Mouse (Mus musculus): ENCODE measurements around the gene Depdc5. TPM values are rescaled to one million over a fixed set of nuclear protein-coding genes. Genes with fewer than 3 reads are reported as not detected.

Depdc5 gene
- total RNA-seq, 2 experiments from 2014 or later = 21.5 to 22.0 TPM

DNA sequence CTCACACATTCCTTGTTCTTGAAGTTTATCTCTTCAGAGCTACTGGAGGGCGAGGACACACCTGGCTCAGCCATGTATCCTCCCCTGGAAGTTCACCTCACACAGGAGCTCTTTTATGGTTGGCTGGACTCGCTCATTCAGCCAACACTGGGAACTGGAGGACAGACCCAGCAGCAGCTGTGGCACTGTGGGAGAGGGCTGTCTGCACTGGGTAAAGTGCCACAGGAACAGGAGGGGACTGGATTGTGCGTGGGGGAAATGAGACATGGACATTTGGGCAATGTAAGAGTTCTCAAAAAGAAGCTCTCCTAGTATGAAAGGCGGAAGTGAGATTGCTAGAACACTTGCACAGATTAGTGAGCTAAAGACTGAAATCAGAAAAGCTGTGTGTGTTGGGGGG, 132.3 kb downstream of the Depdc5 start:
- intact Hi-C loops (cut with DNase I) = no loop called here
- DNase-seq = no peak

DNA sequence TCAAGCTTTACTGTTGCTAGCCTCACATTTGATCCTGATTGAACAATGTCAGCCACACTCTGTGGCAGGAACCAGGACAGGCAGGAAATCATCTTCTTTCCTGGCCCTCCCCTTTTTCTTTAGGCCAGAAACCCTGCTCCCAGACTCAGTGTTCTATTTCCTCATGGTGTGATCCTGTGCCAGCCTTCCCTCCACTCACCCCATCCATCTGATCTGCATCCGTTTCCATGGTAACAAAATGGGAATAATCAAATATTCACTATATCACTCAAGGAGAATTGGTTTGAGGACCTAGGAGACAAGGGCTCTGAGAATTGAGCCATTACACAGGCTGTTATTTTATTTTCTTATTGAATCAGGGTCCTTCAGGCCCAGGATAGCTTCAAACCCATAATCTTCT, 133.1 kb downstream of the Depdc5 start:
- DNase-seq = no peak
- intact Hi-C loops (cut with DNase I) = no loop called here

GRCm38 (mm10) chr5:32997686-32998085, 134.2 kb downstream of the Depdc5 start:
- intact Hi-C loops (cut with DNase I) = no loop called here
- DNase-seq = peak in 1 of 2 experiments; percentile 26

DNA sequence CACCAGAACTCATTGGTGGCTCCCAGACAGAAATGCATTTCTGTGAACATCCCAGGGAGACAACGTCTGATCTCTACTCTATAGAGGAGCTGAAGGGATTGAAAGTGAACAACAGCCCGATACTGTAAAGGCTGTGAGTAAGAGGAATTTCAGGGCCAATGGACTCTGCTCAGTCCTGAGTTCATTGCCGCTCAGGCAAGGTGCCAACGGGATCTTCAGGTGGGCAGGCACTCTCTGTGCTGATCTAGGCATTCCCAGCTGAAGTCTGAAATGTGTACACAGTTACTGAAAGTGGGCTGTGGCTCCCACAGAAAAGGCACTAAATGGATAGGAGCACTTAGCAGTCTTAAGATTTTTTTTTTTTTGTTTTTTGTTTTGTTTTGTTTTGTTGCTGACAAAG, 135.3 kb downstream of the Depdc5 start:
- intact Hi-C loops (cut with DNase I) = no loop called here
- no peak for DNase-seq

- intact Hi-C loops (cut with DNase I) = no loop called here
- DNase-seq = no peak
These were observed 137.6 kb downstream of the Depdc5 start for GRCm38 (mm10) chr5:33001111-33001510.

DNA sequence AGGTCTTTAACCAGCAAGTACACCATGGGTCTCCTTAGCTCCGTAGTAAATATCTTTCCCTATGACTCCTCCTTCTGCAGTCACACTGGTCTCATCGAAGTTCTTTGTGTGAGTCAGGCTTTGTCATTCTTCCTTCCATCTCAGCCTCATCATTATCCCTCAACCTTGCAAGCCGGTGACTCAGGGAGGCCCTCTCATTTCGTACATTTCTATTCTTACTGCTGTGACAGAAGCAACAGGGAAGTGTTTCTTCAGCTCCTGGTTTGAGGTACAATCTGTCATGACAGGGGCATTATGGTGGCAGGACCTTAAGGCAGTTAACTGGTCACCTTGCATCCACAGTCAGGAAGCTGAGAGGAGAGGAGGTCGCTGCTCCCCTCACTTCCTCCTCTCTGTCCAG, 139.3 kb downstream of the Depdc5 start:
- no peak for DNase-seq
- intact Hi-C loops (cut with DNase I) = no loop called here

- no peak for DNase-seq
- intact Hi-C loops (cut with DNase I) = no loop called here
These were observed 140.0 kb downstream of the Depdc5 start for GRCm38 (mm10) chr5:33003500-33003899.

DNA sequence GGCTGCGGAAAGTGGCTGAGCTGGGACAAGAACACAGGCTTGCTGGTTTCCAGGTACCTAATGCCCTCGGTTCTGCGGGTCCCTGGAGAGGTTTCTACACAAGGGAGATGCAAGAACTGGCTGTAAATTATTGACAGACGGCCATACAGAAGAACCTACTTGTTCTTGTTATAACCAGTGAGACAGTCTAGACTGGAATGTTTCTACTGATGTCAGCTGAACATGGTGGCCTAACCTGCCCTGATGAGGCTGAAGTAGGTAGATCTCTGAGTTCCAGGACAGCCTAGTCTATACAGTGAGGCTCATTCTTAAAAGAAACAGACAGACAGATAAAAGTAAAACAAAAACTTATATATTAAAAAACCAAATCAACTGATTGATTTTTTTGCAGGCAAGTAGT, 140.6 kb downstream of the Depdc5 start:
- no peak for DNase-seq
- intact Hi-C loops (cut with DNase I) = no loop called here

DNA sequence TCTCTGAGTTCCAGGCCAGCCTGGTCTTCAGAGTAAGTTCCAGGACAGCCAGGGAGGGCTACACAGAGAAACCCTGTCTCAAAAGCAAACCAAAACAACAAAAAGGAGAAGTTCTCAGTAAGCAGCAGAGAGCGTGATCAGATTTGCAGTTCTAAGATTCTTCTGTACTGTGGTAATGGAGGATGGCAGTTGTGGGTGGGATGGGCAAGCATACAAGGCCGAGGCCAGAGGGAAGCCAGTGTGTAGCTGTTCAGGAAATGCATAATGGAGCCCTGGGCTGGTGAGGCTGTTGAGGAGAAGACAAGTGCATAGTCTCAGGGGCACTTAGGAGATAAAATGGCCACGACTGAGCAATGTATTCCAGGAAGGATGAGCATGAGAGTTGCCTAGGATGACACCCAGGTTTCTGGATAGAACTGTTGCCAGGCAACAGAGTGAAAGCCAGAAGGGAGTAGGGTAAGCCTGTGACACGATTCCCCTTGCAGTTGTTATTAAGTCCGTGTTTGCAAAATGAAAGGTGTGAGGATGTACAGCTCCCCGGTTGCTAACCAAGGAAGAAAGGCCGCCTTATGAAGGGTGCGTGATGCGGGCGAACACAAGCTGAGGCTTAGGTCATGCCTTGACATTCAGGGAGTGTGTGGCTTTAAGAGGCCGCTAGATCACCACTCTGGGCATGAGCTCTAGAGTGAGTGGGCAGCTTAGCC, 142.1 kb downstream of the Depdc5 start:
- intact Hi-C loops (cut with DNase I) = no loop called here
- DNase-seq = no peak

GRCm38 (mm10) chr5:33006670-33007069, 143.2 kb downstream of the Depdc5 start:
- DNase-seq = no peak
- intact Hi-C loops (cut with DNase I) = no loop called here

GRCm38 (mm10) chr5:33007371-33007770, 143.9 kb downstream of the Depdc5 start:
- intact Hi-C loops (cut with DNase I) = no loop called here

GRCm38 (mm10) chr5:33009301-33009700, 145.8 kb downstream of the Depdc5 start:
- intact Hi-C loops (cut with DNase I) = no loop called here
- no peak for DNase-seq

More at GRCm38 (mm10) chr5:33007371-33007770, 143.9 kb downstream of the Depdc5 start:
- no peak for DNase-seq

DNA sequence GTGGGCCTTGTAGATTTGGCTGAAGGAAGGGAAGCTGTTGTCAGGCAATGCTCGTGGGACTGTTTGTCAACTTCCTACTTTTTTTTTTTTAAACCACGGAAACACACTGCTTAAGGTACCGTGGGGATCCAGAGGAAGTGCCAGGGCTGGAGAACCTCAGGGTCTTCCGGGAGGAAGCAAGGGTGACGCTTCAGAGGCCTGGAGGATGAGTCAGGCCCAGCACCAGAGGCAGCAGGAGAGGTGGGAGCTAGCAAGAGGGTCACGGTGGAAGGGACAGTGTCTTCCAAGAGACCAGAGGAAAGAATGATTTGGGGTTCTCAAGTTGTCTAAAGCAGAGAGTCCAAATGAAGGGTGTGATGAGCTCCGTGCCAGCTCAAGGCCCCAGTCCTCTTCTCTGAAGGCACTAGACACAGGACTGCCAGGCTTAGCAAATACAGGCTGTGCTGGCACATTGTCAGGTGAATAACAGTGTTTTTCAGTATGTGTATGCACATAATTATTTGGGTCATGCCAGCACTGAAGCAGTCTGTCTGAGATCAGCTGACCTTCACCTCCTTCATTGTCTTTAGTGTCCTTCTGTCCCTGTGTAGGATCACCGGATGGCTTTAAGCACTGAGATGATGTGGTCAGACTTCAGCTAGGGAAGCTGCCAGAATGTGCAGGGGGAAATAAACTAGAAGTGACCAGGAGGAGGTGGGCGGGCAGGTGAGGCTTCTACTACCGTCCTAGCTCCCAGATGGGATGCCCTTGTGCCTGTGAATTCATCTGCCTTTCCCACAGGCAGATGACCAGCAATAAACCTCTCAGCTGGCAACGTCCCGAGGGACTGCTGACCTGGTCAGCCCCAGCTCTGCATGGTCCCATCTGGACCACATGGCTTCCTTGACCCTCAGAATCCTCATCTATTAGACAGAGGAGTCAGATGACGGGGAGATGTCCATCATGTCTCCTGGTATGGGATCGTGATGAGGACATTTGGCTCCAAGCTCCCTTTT, 146.6 kb downstream of the Depdc5 start:
- DNase-seq = peak in 1 of 2 experiments; percentile 27
- intact Hi-C loops (cut with DNase I) = no loop called here

DNA sequence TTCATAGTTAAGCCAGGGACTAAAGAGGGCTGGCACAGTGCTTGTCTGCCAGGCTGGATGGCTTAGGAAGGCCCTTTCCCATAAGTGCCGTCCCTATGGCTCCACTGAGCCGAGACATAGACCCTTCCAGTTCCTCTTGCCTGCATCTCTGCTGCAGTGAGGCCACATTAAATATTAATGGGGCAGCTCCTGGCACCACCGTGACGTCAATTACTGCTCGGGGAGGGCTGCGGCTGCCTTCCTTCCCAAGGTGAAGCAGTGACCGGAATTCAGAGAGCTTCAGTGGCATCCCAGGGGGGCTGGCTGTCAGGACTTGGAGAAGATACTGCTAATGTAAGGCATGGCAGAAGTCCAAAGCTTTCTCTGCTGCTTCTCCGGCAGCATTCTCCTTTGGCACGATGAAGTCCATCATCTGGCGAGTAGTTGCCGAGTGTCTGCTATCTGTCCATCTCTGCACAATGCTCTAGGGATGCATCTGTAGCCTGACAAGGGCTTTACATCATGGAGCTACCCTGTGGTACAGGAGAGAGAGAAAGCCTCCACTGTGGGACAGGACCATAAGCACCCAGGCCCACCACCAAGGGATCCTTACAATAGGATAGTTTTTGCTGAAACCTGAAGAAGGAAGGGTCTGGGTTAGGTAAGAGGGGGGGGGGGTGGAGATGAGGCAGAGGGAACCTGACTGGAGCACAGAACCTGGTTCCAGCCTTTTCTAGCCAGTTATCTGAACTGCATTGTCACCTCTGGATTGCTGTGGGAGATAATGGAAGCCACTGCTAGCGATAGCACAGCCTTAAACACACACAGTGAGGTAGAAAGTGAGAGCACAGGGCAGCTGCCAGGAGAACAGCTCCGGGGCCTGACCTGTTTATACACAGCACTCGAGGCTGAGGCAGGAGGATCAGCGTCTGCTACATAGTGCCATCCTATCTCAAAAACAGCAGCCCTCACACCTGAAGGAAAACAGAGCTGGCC, 147.9 kb downstream of the Depdc5 start:
- no peak for DNase-seq
- intact Hi-C loops (cut with DNase I) = no loop called here

GRCm38 (mm10) chr5:33014096-33014495, 150.6 kb downstream of the Depdc5 start:
- intact Hi-C loops (cut with DNase I) = no loop called here
- no peak for DNase-seq

GRCm38 (mm10) chr5:33015579-33015978, 152.1 kb downstream of the Depdc5 start:
- intact Hi-C loops (cut with DNase I) = loop anchor here (5.0 kb wide), 1 partner anchor 153 kb away; the partner anchor contains the start of gene Depdc5
- no peak for DNase-seq

DNA sequence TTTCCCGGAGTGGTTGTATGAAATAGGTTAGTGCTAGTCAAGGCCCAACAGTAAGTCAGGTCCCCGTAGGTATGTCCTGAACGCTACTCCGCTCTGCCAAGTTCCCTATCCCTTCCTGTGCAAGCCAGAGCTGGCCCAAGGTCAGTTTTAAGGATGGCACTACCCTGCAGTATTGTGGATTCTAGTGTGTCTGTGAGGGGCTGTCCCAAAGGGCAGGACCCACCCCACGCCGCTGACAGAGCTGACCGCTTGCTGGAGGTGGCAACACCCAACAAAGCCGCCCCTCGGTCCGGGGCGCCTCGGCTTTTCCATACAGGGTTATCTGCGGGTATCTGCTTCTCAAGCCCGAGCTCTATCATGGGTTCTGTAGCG, 154.7 kb downstream of the Depdc5 start:
- DNase-seq = no peak
- intact Hi-C loops (cut with DNase I) = loop anchor here (1.0 to 5.0 kb wide), 2 partner anchors 25 to 156 kb away; partner anchors contain the start of gene Depdc5

DNA sequence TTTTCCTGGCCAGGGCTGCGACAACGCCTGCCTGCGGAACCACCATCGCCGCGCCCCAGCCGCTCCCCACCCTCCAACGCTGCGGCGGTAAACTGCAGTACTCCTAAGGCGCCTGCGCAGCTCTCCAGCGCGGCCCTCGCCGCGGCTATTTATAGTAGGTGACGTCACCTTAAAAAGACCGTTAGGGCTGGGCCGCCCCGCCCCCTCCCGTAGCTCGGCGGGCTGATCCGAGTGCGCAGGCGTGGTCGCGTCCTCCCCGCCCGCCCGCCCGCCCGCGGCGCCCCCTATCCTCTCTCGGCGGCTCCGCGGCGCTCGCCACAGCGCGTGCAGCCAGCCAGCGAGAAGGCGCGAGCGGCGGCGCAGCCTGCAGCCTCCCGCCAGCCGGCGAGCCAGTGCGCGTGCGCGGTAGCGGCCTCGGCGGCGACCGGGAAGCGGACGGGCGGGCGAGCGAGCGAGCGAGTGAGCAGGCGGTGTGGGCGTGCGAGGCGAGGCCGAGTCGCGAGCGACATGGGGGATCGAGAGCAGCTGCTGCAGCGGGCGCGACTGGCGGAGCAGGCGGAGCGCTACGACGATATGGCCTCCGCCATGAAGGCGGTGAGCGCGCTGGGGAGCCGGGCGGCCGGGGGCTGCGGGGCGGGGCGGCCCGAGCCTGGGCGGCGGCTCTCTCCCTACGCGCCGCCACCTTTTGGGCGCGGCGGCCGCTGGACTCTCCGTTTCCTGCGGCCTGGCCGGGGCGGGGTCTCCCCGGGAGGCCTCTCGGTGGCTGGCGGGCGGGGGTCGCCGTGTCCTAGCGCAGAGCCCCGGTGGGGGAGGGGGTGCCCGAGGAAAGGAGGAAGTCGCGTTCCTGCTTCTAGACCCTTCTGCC, 155.3 kb downstream of the Depdc5 start, which contains the start of gene Ywhah:
Ywhah (plus strand) TSS at position 256 of the 865 bp plus-strand sequence.
- intact Hi-C loops (cut with DNase I) = loop anchor here (1.0 to 5.0 kb wide), 2 partner anchors 25 to 156 kb away; partner anchors contain the start of gene Depdc5

DNA sequence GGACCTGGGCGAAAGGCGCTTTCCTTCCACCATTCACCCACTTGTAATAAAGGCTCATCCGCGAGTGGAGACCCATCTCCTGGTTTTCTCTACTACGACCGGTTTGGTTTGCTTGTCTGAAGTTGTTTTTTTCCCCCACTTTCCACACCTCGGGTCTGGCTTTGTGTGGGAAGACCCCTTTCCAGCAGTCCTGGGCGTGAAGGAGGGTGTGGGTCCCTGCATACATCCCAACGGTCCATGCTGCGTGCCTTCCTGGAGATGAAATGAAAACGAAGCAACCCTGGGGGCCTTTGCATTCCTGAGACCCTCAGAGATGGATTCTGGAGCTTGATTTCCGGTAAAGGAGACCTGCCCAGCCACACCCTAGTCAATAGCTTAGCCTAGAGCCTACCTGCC, 155.9 kb downstream of the Depdc5 start:
- DNase-seq = no peak
- intact Hi-C loops (cut with DNase I) = loop anchor here (5.0 kb wide), 1 partner anchor 157 kb away; the partner anchor contains the start of gene Depdc5

More for the DNA sequence above, 155.3 kb downstream of the Depdc5 start, which contains the start of gene Ywhah:
- DNase-seq = peak; percentile 98

Measured in heart, postnatal 10 days (tissue).